Mouse (Mus musculus) frontal cortex, adult (tissue): ENCODE measurements at regions not wholly inside any gene's neighbourhood (a gene's known extent, or its start where the extent isn't known, plus 50 kb on each side); places are given as distances from the start of the nearest gene placed in this dataset.
"Not testable (repeated sequence)": the region's sequence is repeated elsewhere in the genome, so short reads cannot be mapped to it uniquely, and the experiment has no call there.

Experiments
- ATAC-seq: cut with Nextera tagmentation; 2 replicates; pipeline ENCODE4 v1.9.2; 2017; ENCODE audit warnings: mild to moderate bottlenecking, moderate library complexity, mixed read lengths; ENCODE audit not compliant: low TSS enrichment

- peak; percentile 99 for ATAC-seq
Measured at GRCm38 (mm10) chr4:51127813-51128212, 88.7 kb upstream of the Cylc2 start.

GRCm38 (mm10) chr4:51131846-51132245 lies 84.6 kb upstream of the Cylc2 start:
- ATAC-seq, result not testable (repeated sequence)

GRCm38 (mm10) chr4:51152973-51153372 lies 63.5 kb upstream of the Cylc2 start:
- ATAC-seq, result no peak

- ATAC-seq, result no peak
Measured at GRCm38 (mm10) chr4:51153539-51153938, 62.9 kb upstream of the Cylc2 start.
